Mouse (Mus musculus) retina, embryonic 14.5 days (tissue): Measurements from ENCODE around the gene Snx20.

Experiments used
- DNase-seq: peaks from one replicate; pipeline ENCODE4 v3.0.0-alpha.2; 2015; ENCODE audit warnings: low spot score

The Snx20 gene

DNA sequence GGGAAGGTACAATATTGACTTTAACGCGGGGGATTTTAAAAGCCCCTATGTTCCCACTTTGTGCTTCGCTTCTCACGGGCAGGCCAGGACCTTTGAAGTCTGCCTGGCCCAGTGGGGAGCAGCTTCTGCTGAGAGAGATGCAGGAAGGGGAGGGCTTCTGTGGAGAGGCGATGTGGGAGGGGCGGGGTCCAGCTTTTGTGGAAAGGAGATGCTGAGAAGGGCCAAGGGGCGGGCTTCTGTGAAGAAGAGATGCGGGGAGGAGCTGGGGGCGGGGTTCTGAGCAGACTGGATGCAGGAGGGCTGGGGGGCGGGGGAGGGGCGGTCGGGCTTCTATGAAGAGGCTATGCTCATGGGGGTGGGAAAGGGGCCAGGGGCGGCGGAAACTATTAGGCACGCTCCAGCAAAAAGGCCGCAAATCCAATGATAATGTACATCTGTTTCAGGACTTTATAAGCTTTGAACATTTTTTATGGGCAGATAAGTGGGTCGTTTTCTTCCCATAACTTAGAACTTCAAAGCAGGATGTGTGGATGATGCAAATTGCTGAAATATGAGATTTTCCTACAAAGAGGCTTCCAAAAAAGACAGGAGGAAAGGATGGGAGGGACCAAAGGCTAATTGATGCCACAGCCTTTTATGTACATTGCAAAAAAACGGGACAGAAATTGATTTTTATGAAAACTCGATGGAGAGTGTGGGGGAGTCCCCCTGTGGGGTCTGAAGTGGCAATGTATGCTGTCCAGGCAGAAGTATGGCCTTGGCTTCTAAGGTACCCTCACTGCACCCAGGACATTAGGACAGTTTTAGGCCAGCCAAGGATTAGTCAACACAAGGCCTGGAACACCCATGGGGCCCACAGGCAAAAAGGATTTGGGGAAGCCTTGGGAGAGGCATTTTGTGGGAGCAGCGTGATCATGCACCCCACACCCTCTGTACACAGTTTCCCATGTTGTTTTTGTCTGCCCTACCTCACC lies 31.6 kb downstream of the Snx20 start:
- peak; percentile 91 for DNase-seq

DNA sequence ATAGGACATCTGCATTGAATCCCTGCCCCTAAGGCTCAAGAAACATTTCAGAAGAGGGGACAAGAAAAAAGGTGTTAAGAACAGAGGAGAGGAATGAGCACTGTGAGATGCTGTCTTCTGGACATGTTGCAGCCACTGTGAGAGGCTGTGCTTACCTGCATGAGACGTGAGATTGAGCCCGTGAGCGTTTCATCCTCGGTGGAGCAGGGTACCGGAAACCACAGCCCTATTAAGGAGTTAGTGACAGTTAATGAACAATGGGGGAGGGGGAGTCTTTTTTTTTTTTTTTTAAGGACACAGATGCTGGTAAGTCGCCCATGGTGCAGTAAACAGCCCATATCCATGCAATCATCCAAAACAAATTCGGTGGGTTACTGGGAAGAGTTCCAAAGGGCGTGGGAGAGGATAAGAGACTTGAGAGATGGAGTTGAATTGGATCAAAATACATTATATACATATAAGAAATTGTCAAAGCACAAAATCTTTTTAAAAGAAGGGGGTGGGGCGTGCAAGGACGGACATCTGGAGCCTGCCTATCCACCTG lies 32.4 kb downstream of the Snx20 start:
- DNase-seq, result peak; percentile 46

DNA sequence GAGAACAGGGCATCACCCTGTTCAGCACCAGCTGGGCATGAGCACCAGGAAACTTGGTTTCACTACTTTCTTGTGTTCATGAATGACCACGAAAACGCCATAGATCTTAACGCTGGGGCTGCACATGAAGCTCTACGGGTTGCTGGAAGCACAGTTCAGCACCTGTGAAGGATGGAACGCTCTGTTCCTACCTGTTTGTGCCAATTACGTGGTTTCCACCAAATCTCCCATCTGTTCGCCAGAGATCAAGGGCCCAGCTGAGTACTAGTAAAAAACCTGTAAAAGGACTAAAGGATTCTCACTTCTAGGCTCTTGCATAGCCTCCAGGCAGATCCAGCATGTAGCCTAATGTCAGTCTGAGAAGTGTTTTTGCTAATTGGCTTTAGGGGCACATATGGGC lies 36.4 kb downstream of the Snx20 start:
- DNase-seq, result no peak

DNA sequence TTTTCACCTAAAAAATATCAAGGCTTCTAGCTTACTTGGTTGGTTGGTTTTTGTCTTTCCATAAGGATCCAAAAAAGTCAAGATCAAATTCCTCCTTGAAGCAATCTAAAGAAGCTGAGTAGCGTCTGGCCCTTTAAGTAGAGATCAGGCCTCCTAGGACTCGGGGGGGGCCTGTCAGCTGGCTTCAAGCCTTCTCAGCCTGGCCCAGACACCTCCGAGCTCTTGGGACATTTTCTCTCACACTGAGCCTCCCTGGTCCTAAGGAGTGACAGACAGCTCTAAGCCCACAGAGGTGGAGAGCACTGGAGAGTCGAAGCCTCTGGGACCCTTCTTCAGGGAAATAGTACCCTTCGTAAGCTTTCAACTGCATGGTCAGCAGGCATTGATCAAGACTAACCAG lies 37.4 kb downstream of the Snx20 start:
- DNase-seq, result no peak

DNA sequence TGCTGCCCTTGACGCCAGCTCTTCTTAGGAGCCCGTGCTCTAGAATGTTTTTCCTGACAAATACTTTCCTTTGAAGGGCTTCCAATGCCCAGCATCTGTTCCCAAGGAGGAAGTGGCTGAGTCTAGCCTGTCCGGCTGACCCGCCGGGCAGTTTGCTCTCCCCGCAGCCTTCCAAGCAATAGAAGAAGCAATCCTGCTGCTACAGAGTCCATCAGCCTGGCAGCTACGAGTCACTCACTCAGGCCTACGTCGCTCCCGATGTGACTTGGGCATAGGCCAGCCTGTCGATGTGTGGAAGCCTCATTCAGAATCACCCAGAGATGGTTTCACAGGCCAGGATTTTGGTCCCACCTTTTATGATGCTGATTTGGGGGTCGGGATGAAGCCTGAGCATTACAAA lies 39.9 kb downstream of the Snx20 start:
- DNase-seq, result no peak

DNA sequence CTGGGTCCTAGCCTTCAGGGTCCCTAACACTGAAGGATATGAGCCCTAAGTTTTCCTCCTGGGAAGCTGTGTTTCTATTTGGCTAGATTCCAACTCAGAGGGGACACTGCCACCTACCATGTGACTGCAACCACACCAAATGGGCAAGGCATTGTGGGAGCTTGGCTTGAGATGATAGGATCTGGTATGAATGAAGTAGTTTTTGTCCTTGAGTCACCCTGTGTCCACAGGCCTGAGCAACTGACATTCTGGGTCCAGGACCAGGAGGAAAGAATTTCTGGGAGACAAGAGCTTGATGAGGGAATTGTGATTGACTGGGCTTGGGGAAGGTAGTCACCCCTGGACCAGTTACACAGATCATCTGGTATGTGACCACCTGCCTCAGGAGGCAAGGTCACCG lies 42.0 kb downstream of the Snx20 start:
- DNase-seq, result no peak

DNA sequence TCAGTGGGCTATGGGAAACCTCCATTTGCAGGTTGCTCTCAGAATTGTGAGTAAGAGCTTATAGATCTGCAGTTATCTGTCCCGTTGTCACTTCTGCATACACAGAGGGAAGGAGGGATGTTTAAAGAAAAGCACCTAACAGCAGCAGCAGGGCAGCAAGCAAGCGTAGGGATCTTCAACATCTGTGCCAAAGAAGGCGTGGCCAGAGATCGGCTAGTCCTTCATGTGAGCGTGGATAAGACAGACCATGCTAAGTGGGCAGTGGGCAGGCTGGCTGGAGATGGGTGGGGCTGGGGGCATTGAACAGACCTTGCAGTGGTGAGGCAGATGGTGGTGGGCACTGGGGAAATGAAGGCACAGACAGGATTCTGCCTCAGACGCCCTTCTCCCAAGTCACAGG lies 45.7 kb downstream of the Snx20 start:
- DNase-seq, result no peak

DNA sequence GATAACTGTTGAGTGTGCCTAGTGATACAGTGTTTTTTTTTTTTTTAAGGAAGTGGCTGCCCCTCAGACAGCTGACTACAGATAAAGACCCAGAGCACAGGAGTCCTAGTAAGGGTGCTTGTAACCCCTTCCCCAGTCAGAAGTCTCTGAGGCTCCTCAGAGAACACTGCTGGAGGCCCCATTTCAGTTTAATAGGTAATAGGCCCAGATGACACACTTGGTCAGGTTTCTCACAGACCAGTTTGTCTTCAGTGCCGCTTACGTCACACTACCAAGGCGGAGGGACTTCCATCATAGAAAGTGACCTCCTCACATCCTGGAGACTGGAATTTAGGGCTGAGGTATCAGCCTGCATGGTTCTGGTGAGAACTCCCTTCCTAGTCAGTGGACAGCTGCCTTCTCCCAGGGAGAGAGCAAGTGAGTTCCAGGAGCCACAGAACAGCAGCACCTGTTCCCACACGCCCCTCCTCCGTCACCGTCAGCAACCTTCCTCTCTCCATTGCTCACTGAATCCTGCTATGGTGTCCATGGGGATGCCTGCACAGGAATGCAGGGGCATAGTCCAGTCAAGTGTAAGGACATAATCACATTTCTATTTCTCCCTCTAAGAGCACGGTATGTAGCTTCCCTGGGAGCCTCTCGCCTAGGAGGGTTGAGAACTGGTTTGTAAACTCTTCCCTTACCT lies 47.6 kb downstream of the Snx20 start:
- DNase-seq, result no peak

DNA sequence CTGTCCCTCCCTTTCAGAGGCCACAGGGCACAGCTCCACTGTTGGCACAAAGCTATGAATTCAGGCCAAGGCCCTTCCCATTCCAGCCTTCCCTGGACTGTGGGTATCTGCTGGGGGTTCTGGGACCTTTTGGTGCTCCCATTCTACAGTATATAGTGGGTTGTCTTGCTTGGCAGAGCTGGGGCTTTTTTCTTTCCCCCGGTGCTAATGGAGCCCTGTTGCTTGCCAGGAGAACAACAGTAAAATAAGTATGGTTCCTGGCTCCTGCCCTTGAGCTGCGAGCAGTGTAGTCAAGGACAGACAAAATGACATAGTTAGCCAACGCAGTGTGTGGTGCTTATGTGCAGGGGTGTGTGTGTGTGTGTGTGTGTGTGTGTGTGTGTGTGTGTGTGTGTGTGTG lies 52.1 kb downstream of the Snx20 start:
- no peak for DNase-seq

DNA sequence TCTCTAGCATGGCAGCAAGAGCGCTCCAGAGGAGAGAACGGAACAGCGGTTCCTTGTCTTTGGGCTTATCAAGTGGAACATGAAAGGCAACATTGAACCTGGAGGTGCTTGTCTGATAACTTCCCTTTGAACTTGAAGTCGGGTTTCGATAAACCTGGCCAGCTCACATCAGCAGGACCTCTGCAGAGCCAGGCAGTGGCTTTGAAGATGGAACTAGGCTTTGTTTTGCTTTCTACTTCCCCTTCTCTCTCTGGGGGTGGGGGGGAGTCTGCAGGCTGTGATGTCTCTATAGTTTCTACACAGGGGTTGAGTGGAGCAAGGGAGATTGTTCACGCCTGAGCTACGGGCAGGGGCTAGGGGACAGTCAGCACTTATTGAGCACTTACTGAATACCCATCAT lies 55.1 kb downstream of the Snx20 start:
- no peak for DNase-seq

DNA sequence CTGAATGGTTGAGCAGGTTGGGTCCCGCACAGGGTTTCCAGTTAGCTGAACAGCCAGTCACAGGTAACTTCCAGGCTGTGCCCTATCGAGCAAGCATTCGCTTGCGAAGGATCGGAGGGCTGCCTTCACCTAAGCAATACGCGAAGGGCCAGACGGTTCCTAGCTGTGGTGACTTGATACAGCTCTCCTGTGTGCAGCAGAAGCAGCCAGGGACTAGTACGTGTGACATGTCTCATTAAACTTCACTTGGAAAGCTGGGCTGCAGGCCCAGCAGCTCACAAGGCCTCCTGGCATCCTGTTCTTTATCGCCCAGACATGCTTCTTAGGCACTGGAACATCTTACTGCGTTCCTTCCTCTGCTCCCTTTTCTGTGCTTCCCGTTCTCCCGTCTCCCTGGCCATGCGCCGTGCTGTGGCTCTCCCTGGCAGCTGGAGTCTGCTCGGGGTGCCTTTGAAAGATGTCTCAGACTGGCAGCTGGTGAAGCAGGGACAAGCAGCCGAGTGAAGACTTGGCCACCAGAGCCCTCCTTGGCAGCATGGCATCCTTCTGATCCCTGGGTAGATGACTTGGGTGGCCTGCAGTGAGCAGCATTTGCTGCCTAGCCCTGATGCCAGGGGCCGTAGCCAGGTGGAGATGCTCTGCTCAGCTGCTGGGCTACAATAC lies 56.1 kb downstream of the Snx20 start:
- DNase-seq, result no peak

DNA sequence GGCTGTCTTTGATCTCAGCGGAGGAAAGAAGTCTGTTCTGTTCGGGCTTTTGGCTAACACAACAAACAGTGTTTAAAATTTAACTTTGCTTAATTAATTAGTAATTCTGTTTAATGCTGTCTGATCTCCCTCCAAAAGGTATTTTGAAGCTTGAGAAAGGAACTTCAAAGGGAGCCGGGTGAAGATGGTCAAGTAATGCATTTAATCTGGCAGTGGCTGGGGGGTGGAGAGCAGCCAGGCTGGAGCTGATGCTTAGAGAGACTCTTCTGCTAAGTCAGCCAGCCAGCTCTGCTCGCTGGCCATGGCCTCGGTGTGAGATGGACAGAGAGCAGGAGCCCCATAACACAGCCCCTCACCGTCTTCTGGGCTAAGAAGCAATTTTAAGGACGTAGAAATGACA lies 56.7 kb downstream of the Snx20 start:
- DNase-seq, result no peak

DNA sequence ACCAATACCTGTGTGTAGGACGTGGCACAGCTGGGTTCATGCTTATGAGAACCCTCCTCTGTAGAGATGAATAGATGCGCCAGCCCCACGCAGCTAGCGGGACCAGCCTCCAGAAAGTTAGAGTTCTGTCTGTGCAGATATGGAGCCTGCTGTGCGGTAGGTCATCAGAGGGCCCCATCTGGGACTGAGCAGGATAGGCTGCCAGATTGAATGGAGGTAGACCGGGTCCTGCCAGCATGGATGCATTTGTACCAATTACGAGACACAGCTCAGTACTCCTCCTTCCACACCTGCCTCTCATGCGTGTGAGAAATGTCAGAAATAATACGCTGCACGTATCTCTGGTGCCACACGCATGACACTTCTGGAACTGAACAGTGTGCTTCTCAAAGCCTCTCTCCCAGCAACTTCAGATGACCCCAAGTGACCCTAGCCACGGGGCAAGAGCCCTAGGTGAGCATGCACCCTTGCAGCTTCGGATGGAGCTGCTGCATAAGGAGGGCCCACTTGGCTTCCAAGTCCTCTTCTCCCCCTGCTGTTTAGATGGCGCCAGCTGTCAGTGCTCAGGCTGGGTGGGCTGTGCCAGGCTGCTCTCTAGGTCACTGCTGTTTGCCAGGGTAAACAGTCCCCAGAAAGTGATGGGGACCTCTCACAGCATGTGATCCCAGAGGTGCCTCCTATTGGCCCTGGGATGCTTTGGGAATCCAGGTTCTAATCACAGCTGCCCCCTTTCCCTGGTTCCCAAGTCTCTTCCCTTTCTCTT lies 57.3 kb downstream of the Snx20 start:
- DNase-seq, result no peak

DNA sequence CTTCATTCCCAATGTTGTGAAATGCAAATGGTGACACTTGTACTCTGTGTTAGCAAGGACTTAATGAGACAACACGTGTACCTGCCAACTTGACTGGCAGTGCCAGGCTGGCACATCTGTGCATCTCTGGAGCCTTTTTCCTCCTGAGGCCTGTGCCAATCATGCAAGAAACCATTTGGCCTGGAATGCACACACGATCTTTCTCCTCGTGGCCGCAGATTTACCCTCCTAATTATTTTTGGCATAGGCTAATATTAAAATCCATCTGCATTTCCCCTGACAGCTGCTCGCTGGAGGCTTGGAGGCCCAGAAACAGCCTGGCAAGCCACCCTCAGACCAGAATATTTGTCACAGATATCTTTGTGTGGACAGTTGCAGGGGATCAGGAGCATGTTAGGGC lies 58.3 kb downstream of the Snx20 start:
- DNase-seq, result no peak
